Mouse (Mus musculus): Measurements from ENCODE around the gene Grk1.

Grk1 gene

GRCm38 (mm10) chr8:13428156-13428555 lies 23.3 kb downstream of the Grk1 start:
- no peak for DNase-seq (ENCODE audit: low spot score in 2 of 2)

GRCm38 (mm10) chr8:13430412-13430811 lies 25.5 kb downstream of the Grk1 start:
- DNase-seq (ENCODE audit: low spot score in 2 of 2) = no peak

- no peak for DNase-seq (ENCODE audit: low spot score in 2 of 2)
These were observed 26.0 kb downstream of the Grk1 start for GRCm38 (mm10) chr8:13430866-13431265.

GRCm38 (mm10) chr8:13433130-13433529 lies 28.2 kb downstream of the Grk1 start:
- no peak for DNase-seq (ENCODE audit: low spot score in 2 of 2)

GRCm38 (mm10) chr8:13434889-13435288 lies 30.0 kb downstream of the Grk1 start, which contains the start of gene Tmem255b:
Gene Tmem255b, plus strand, starts transcription at chr8:13435189.
- DNase-seq (ENCODE audit: low spot score in 2 of 2) = no peak

- DNase-seq (ENCODE audit: low spot score in 2 of 2) = no peak
These were observed 31.2 kb downstream of the Grk1 start for GRCm38 (mm10) chr8:13436052-13436451.

GRCm38 (mm10) chr8:13437531-13437930 lies 32.6 kb downstream of the Grk1 start:
- no peak for DNase-seq (ENCODE audit: low spot score in 2 of 2)

- no peak for DNase-seq (ENCODE audit: low spot score in 2 of 2)
These were observed 37.3 kb downstream of the Grk1 start for GRCm38 (mm10) chr8:13442152-13442551.

GRCm38 (mm10) chr8:13446456-13446855 lies 41.6 kb downstream of the Grk1 start:
- no peak for DNase-seq (ENCODE audit: low spot score in 2 of 2)

- no peak for DNase-seq (ENCODE audit: low spot score in 2 of 2)
These were observed 43.3 kb downstream of the Grk1 start for GRCm38 (mm10) chr8:13448145-13448544.

GRCm38 (mm10) chr8:13451747-13452277 lies 46.9 kb downstream of the Grk1 start:
- no peak for DNase-seq (ENCODE audit: low spot score in 2 of 2)

- DNase-seq (ENCODE audit: low spot score in 2 of 2) = no peak
These were observed 49.6 kb downstream of the Grk1 start for GRCm38 (mm10) chr8:13454341-13455113.

GRCm38 (mm10) chr8:13455295-13455694 lies 50.4 kb downstream of the Grk1 start:
- peak; percentile 43 to 71 for DNase-seq (ENCODE audit: low spot score in 2 of 2)

- no peak for DNase-seq (ENCODE audit: low spot score in 2 of 2)
These were observed 54.5 kb downstream of the Grk1 start for GRCm38 (mm10) chr8:13459431-13459830.

GRCm38 (mm10) chr8:13461085-13461765 lies 56.3 kb downstream of the Grk1 start:
- DNase-seq (ENCODE audit: low spot score in 2 of 2) = no peak

- DNase-seq (ENCODE audit: low spot score in 2 of 2) = peak; percentile 80 to 82
These were observed 57.0 kb downstream of the Grk1 start for GRCm38 (mm10) chr8:13461843-13462242.

GRCm38 (mm10) chr8:13462392-13462791 lies 57.5 kb downstream of the Grk1 start:
- no peak for DNase-seq (ENCODE audit: low spot score in 2 of 2)

- DNase-seq (ENCODE audit: low spot score in 2 of 2) = no peak
These were observed 60.4 kb downstream of the Grk1 start for GRCm38 (mm10) chr8:13465324-13465723.

GRCm38 (mm10) chr8:13466989-13467388 lies 62.1 kb downstream of the Grk1 start:
- DNase-seq (ENCODE audit: low spot score in 2 of 2) = peak; percentile 39 to 53

GRCm38 (mm10) chr8:13468737-13469136 lies 63.9 kb downstream of the Grk1 start:
- peak; percentile 23 to 30 for DNase-seq (ENCODE audit: low spot score in 2 of 2)

- DNase-seq (ENCODE audit: low spot score in 2 of 2) = no peak
These were observed 66.6 kb downstream of the Grk1 start for GRCm38 (mm10) chr8:13471484-13471883.

All from right cerebral cortex, adult 2 months (tissue).